Mouse (Mus musculus) T-helper 2 cell (primary cell): Measurements from ENCODE around the gene Bub1.

Source experiments
- in situ Hi-C: fragments of 300-600 bp; cut with MboI, MseI; formaldehyde crosslinking; loops from one replicate; pipeline ENCODE4 v1.15.1; 2025; ENCODE audit warnings: high pct_unique_total_duplicates

The Bub1 gene

GRCm38 (mm10) chr2:127775013-127775412 is 56.7 kb downstream of the Bub1 start:
- in situ Hi-C loops: no loop called here

GRCm38 (mm10) chr2:127774578-127774941 is 57.1 kb downstream of the Bub1 start:
- in situ Hi-C loops: no loop called here

GRCm38 (mm10) chr2:127773938-127774577 is 57.6 kb downstream of the Bub1 start:
- in situ Hi-C loops: no loop called here

GRCm38 (mm10) chr2:127761587-127761986 is 70.1 kb downstream of the Bub1 start:
- in situ Hi-C loops: no loop called here

- in situ Hi-C loops: no loop called here
Measured at GRCm38 (mm10) chr2:127760429-127761000, 71.2 kb downstream of the Bub1 start.

- in situ Hi-C loops: no loop called here
Measured at GRCm38 (mm10) chr2:127760014-127760413, 71.7 kb downstream of the Bub1 start.

- in situ Hi-C loops: no loop called here
Measured at GRCm38 (mm10) chr2:127759157-127759880, 72.3 kb downstream of the Bub1 start.

- in situ Hi-C loops: no loop called here
Measured at GRCm38 (mm10) chr2:127757171-127757570, 74.5 kb downstream of the Bub1 start.

- in situ Hi-C loops: no loop called here
Measured at GRCm38 (mm10) chr2:127754113-127754512, 77.6 kb downstream of the Bub1 start.

GRCm38 (mm10) chr2:127751849-127752610 is 79.6 kb downstream of the Bub1 start:
- in situ Hi-C loops: no loop called here
